Mouse (Mus musculus): ENCODE measurements around the gene Psmb11.

Psmb11 gene

GRCm38 (mm10) chr14:54621133-54621532, at the start of gene Psmb11:
TSS of gene Psmb11 (plus strand) at chr14:54621433.
- no peak for DNase-seq

- DNase-seq, result no peak
Observed at GRCm38 (mm10) chr14:54572122-54572521, 49.1 kb upstream of the Psmb11 start.

DNA sequence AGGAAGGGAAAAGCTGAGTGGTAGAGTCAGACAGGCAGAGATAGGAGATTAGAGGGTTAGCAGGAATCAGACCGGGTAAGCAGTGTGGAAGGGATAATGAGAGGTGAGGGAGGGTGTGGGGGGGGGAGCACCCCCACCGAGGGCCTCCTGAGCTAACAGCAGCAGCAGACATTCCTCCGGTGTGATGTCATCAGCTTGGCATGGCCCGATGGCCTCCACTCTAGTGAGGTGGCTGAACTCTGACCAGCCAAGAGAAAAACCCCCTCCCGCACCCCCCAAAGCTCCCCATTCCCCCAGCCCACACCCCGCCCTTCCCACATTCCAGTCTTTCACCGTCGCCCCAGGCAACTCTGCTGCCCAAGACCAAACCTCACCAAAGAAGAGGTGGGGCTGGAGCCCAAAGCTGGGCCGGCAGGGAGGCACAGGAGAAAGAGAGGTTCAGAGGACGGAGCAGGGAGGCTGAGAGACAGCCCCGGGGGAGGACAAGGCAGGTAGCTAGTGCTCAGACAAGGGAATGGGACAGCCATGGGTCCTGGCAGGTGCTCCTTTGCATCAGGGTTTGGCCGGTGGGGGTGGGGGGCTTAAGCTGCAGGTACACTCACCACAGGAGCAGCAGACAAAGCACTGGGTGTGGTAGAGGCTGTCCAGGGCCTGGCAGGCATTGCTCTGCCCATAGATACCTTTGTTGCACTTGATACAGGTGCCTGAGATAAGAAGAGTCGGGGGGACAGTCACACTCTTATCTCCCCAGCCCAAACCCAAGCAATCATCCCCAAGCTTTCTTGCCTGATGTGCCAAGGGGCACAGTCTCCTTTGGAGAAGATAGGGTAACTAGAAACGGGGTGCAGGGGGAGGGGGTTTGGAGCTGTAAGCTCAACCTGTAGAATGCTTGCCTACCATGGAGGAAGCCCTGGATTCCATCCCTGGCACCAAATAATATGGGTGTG, 48.2 kb upstream of the Psmb11 start:
- no peak for DNase-seq

DNA sequence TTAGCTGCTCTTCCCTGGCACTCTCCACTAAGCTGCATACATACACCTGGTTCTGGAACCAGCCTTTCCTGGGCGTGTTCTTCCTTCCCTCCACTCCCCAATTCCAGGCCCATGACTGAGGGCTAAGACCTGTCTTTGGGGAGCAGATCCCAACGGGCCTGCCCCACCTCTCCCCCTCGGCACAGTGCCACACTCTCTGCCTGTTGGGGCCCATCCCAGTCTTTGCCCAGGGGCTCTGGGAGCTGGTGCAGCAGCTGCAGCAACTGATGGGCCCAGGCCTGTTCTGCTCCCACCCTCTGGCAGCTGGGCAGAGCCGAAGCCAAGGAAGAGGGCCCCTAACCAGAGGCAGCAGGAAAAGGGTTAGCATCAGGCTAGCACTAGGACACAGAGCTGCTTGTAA, 47.0 kb upstream of the Psmb11 start:
- no peak for DNase-seq

- DNase-seq, result no peak
Observed at GRCm38 (mm10) chr14:54575031-54575430, 46.2 kb upstream of the Psmb11 start.

DNA sequence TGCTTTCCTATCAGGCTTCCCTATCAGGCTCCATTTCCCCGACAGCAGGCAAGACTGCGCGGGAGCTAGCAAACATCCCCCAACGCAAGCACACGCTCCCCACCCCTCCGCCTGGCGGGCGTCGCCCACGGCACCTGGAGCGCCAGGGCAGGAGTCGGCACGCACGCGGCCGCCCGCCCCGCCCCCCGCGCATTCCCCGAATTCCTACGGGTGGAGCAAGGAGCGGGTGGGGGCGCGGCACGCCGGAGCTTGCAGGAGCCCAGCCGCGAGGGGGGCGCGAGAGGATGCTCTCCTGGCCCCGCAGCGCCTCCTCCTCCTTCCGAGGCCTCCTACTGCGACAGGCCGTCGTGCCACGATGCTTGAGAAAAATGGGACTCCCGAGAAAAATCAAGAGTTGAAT, 45.6 kb upstream of the Psmb11 start:
- no peak for DNase-seq

DNA sequence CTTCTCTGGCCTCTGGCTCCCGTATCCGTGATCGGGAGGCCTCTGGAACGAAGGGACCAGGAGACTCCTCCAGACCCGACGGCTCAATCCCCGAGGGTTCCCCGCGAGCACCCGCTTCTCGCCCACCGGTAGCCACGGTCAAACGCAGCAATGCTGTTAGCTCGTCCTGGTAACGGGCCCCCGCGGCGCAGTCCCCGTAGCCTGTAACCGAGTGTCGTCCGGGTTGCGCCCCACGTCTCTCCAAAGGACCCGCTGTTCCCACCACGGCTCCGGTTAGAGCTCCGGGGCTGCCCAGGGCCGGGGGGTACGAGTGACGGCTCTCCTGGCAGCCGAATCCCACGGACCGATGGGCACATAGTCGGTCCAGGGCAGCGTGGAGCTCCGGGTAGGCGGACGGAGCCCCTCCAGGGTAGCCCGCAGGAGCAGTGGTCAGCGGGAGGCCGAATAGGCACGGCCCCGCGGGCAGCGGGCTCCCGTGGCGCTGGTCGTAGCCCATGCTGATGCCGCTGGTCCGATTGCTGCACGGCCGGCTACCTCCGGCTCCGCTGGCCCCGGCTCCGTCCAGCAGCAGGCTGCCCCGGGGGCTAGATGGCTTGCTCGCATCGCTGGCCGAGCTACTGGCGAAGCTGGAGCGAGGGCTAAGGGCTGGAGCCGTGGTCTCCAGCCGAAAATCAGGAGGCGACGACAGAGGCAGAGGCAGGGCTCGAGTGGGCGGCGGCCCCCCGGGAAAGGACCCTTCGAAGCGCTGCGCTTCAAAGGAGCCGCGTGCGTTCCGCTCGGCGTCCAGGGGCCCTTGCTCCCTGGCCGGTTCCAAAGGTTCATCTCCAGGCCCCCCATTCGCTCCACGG, 44.8 kb upstream of the Psmb11 start:
- no peak for DNase-seq

DNA sequence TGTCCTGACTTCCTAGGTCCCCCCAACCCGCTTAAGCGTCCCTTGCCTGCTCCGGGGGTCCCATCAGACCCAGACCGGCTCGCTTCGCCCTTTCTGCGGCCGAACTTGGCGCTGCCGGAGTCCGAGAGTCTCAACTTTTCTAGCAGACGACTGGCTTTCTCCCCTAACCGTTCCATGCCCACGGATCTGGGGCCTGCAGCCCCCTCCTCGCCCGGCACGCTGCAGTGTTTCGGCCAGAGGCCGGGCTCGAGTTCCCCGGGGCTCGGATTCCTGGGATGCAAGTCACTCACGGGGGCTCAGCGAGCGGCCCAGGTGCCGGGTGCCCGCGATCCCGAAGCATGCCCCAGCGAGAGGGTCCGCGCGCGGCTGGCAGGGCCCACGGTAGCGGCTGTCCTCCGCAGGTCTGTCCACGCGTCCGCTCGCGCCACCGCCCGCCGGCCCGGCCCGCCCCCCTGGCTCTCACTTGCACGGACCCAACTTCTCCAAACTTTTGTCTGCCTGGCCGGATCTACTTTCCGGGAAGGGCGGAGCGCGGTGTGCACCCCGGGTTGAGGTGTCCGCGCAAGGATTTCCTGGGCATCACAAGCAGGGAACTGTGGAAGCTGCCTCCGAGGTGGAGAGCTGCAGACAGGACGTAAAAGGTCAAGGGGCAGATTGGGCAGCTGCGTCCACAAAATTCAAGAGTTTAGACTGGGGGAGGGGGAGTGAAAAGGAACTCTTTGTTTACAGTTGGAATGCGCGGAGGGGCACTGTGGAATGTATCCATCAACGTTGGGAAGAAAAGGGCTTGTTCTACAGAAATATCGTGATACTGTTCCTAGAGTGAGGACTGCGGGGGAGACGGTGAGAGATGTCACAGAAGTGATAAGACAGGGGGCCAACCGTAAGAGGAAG, 43.9 kb upstream of the Psmb11 start, which contains the start of gene Ajuba:
Gene Ajuba, minus strand, starts transcription at position 470 of the 894 bp plus-strand sequence.
- peak; percentile 32 for DNase-seq

DNA sequence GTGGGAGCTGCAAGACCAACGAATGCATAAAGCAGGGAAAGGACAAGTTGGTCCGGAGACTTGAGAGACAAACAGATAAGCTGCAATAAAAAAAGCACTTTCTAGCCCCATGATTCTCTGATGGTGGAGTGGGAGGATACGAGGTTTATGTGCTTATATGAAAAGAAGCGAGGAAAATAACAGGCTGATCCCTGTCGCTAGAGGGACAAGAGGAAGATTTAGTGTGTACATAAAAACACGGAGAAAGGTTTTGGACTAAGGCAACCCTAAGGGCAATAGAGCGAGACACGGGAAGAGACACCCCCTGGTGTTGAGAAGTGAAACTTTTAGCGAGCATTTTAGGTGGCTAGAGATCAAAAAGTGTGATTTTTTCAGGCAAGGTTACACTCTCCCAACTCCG, 43.2 kb upstream of the Psmb11 start:
- DNase-seq, result no peak

DNA sequence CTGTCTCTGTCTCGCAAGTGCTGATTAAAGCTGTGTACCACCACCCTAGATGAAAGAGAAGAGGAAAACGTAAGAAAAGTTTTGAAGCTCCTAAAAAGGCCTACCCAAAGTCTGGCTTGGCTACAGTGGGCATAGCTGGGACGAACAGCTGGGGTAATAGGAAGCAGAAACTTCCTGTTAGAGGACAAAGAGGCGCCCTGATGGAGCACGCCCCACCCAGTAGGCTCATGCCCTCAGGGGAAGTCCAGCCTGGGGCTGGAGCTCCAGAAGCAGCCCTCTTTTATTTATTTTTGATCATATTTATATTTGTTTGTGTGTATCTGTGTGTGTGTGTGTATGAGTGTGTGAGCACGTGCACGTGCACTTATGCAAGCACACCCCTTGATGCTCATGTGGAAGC, 41.6 kb upstream of the Psmb11 start:
- DNase-seq, result no peak

DNA sequence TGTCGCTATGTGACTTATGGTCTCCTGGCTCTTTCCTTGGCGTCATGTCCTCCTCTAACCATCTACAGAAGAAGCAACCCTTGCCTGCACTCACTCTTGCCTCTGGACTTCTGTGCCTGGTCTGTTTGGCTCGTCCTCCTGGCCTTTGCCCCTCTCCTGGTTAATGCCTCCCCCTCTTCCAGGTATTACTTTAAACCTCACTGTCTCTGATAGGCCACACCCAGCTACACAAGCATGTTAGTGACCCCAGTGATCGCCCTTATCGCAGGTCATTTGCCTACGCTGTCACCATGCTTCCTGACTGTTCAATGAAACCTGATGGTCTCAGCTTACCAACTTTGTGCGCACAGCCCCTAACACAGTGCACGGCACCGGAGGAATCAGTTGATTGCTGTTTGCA, 38.7 kb upstream of the Psmb11 start:
- DNase-seq, result no peak

- peak; percentile 50 for DNase-seq
Observed at GRCm38 (mm10) chr14:54583681-54584338, 37.4 kb upstream of the Psmb11 start.

DNA sequence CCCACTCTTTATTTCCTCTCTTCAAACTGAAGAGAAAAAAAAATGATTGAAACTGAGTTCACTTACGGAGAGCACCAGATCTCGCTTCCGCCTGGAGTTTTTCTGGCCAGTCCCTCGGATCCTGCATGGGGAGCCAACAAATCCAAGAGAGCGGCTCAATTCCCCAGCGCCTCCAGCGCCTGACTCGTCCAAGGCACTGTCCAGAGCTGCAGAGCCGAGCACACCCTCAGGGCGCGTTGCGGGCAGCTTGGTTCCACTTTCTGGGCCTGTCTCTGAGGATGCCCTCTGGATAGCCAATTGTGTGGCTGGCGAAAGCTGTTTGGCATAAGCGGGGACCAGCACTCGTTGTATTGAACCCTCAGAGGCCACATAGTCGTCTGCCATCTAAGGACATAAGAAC, 30.2 kb upstream of the Psmb11 start:
- DNase-seq, result no peak

- DNase-seq, result no peak
Observed at GRCm38 (mm10) chr14:54592319-54592934, 28.8 kb upstream of the Psmb11 start.

- DNase-seq, result no peak
Observed at GRCm38 (mm10) chr14:54594055-54594454, 27.2 kb upstream of the Psmb11 start.

GRCm38 (mm10) chr14:54594631-54595414, 26.4 kb upstream of the Psmb11 start:
- DNase-seq, result no peak

DNA sequence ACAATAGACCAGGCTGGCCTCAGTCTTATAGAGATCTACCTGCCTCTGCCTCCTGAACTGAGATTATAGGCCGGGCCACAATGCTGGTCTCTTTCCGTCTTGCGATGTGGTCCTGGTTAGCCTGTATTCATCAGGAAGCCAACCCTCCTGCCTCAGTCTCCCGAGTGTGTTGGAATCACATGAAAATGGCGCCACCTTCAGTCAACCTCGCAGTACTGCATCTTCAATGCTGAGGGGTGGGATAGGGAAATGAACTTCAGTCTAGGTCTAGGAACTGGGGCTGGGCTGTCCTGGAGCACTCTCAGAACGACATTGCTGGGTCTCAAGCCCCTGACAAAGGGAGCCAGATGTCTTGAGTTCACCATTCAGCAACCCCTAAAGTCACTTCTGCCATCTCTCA, 24.1 kb upstream of the Psmb11 start:
- no peak for DNase-seq

GRCm38 (mm10) chr14:54601601-54602000, 19.6 kb upstream of the Psmb11 start:
- no peak for DNase-seq

- no peak for DNase-seq
Observed at GRCm38 (mm10) chr14:54602613-54603012, 18.6 kb upstream of the Psmb11 start.

DNA sequence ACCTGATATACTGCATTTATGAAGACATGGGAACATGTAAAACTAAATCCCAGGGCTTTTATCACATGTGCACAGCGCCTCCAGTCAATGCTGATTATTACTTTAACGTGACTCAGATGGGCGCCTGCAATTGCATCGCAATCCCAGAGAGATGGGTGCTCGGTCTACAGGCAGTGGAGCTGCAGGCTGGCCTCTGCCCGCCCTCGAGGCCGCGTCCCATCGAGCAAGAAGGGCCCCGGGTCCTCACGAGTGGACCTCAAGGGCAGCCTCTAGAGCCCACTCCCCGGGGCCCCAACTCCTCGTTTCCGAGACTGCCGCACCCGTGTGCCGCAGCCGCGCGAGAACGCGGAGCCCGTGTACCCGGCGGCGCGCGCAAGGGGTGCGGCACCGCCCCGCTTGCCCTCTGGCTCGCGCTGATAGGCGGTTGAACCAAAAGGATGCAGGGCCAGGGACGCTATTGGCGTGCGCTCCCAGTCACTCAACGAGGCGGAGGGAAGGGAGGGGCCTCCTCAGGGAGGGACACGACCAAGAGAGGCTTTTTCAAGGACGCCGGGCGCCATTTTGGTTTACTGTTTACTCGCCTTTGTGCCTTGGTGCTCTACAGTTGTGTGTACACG, 18.1 kb upstream of the Psmb11 start:
- peak; percentile 95 for DNase-seq
